Mouse (Mus musculus) megakaryocyte, embryonic 14.5 days (primary cell): ENCODE data around the gene Rnf166. TPM values are rescaled to one million over a fixed set of nuclear protein-coding genes. Genes with fewer than 3 reads are reported as not detected.
A peak's percentile ranks its signal among the peaks of the same experiment; 100 is the strongest.

Source experiments
- H3K27me3 ChIP-seq: replicated peaks from 2 replicates; pipeline ENCODE3; 2012; ENCODE audit warnings: inconsistent platforms
- H3K36me3 ChIP-seq: replicated peaks from 2 replicates; pipeline ENCODE3; 2012; ENCODE audit warnings: low read length, inconsistent platforms, mixed read lengths
- H3K4me1 ChIP-seq: 2 replicates; pipeline ENCODE4 v1.6.1; 2012; ENCODE audit warnings: inconsistent platforms
- H3K4me3 ChIP-seq: replicated peaks from 2 replicates; pipeline ENCODE3; 2012; ENCODE audit warnings: moderate library complexity, mild to moderate bottlenecking, inconsistent platforms
- H3K9me3 ChIP-seq: 2 replicates; pipeline ENCODE4 v1.6.1; 2012; ENCODE audit warnings: inconsistent platforms
- FLI1 ChIP-seq: IDR thresholded peaks from 2 replicates; pipeline ENCODE4 v1.6.1; 2012; ENCODE audit warnings: low read length, inconsistent platforms, mixed read lengths
- GATA1 ChIP-seq: IDR thresholded peaks from 3 replicates; pipeline ENCODE4 v1.6.1; 2012; ENCODE audit warnings: mixed read lengths, low read length, inconsistent platforms, borderline replicate concordance
- polyA plus RNA-seq: library from polyadenylated mRNA; stranded (reverse); fragments of >175 nt; gene quantifications from 2 replicates; pipeline ENCODE4 v1.2.3, GENCODE M21; 2012; ENCODE audit warnings: low replicate concordance; ENCODE audit not compliant: insufficient read depth

Rnf166 gene
- polyA plus RNA-seq, 1 experiment, result 86.9 TPM

- Histone ChIP-seq H3K9me3 (no peaks in the 10 kb centered on the region), H3K27me3 (no peaks in the 10 kb centered on the region), H3K4me3 (peak overlapping the region; percentile 62), H3K4me1 (peaks cover 36% of the 10 kb centered on the region), H3K36me3 (peaks cover 81% of the 10 kb centered on the region)
- no peak for TF ChIP-seq FLI1
- TF ChIP-seq GATA1, result no peak
Observed at GRCm38 (mm10) chr8:122500856-122501255, 25.0 kb upstream of the Rnf166 start.

GRCm38 (mm10) chr8:122497912-122498311 is 22.0 kb upstream of the Rnf166 start:
- Histone ChIP-seq H3K27me3 (no peaks in the 10 kb centered on the region), H3K4me1 (peaks cover 36% of the 10 kb centered on the region), H3K36me3 (peaks cover 91% of the 10 kb centered on the region), H3K9me3 (no peaks in the 10 kb centered on the region), H3K4me3 (no peak overlapping the region)
- TF ChIP-seq FLI1, result no peak
- no peak for TF ChIP-seq GATA1

- H3K4me3 ChIP-seq, result no peak overlapping the region
- no peaks in the 10 kb centered on the region for H3K9me3 ChIP-seq
- H3K27me3 ChIP-seq, result no peaks in the 10 kb centered on the region
- no peak for TF ChIP-seq GATA1
- TF ChIP-seq FLI1, result no peak
- peaks cover 35% of the 10 kb centered on the region for H3K4me1 ChIP-seq
- peaks cover 92% of the 10 kb centered on the region for H3K36me3 ChIP-seq
Observed at GRCm38 (mm10) chr8:122497016-122497734, 21.3 kb upstream of the Rnf166 start.

GRCm38 (mm10) chr8:122488387-122488786 is 12.5 kb upstream of the Rnf166 start:
- TF ChIP-seq FLI1 (no peak), GATA1 (no peak)
- Histone ChIP-seq H3K27me3 (no peaks in the 10 kb centered on the region), H3K36me3 (peaks cover 95% of the 10 kb centered on the region), H3K9me3 (0 out of 2 replicates have a peak, but pooled peaks cover 7% of the 10 kb centered on the region), H3K4me3 (no peak overlapping the region), H3K4me1 (peaks cover 55% of the 10 kb centered on the region)

GRCm38 (mm10) chr8:122484831-122485230 is 9.0 kb upstream of the Rnf166 start:
- Histone ChIP-seq H3K9me3 (0 out of 2 replicates have a peak, but pooled peaks cover 7% of the 10 kb centered on the region), H3K27me3 (no peaks in the 10 kb centered on the region), H3K36me3 (peaks cover 96% of the 10 kb centered on the region), H3K4me3 (peak overlapping the region; percentile 29), H3K4me1 (peaks cover 55% of the 10 kb centered on the region)
- TF ChIP-seq GATA1, result no peak
- no peak for TF ChIP-seq FLI1

- Histone ChIP-seq H3K9me3 (0 out of 2 replicates have a peak, but pooled peaks cover 7% of the 10 kb centered on the region), H3K4me3 (no peak overlapping the region), H3K4me1 (peaks cover 50% of the 10 kb centered on the region), H3K27me3 (no peaks in the 10 kb centered on the region), H3K36me3 (peaks cover 96% of the 10 kb centered on the region)
- no peak for TF ChIP-seq GATA1
- TF ChIP-seq FLI1, result no peak
Observed at GRCm38 (mm10) chr8:122483877-122484276, 8.0 kb upstream of the Rnf166 start.

- Histone ChIP-seq H3K9me3 (0 out of 2 replicates have a peak, but pooled peaks cover 7% of the 10 kb centered on the region), H3K27me3 (no peaks in the 10 kb centered on the region), H3K36me3 (peaks cover 96% of the 10 kb centered on the region), H3K4me3 (no peak overlapping the region), H3K4me1 (peaks cover 57% of the 10 kb centered on the region)
- TF ChIP-seq FLI1 (no peak), GATA1 (no peak)
Observed at GRCm38 (mm10) chr8:122482448-122482847, 6.6 kb upstream of the Rnf166 start.

- TF ChIP-seq GATA1, result no peak
- TF ChIP-seq FLI1, result no peak
- Histone ChIP-seq H3K4me1 (peaks cover 74% of the 10 kb centered on the region), H3K36me3 (peaks cover 72% of the 10 kb centered on the region), H3K4me3 (peak overlapping the region; percentile 91), H3K9me3 (no peaks in the 10 kb centered on the region), H3K27me3 (no peaks in the 10 kb centered on the region)
Observed at GRCm38 (mm10) chr8:122474951-122475560, 808 bp downstream of the Rnf166 start.

GRCm38 (mm10) chr8:122473911-122474421 is 1.9 kb downstream of the Rnf166 start:
- Histone ChIP-seq H3K4me3 (peak overlapping the region; percentile 91), H3K4me1 (peaks cover 82% of the 10 kb centered on the region), H3K27me3 (no peaks in the 10 kb centered on the region), H3K9me3 (no peaks in the 10 kb centered on the region), H3K36me3 (peaks cover 72% of the 10 kb centered on the region)
- TF ChIP-seq GATA1 (no peak), FLI1 (no peak)

GRCm38 (mm10) chr8:122470691-122471090 is 5.2 kb downstream of the Rnf166 start:
- Histone ChIP-seq H3K27me3 (no peaks in the 10 kb centered on the region), H3K36me3 (peaks cover 83% of the 10 kb centered on the region), H3K4me1 (peaks cover 91% of the 10 kb centered on the region), H3K9me3 (no peaks in the 10 kb centered on the region), H3K4me3 (peak overlapping the region; percentile 15)
- TF ChIP-seq FLI1, result no peak
- TF ChIP-seq GATA1, result no peak
